Mouse (Mus musculus) leukemia stem cell, adult 10-12 weeks (primary cell): ENCODE data around the gene Nbeal1. TPM values are rescaled to one million over a fixed set of nuclear protein-coding genes. Genes with fewer than 3 reads are reported as not detected.

Experiments used
- polyA plus RNA-seq: library from polyadenylated mRNA; stranded (reverse); fragments of >175 nt; gene quantifications from 2 replicates; pipeline ENCODE4 v1.2.3, GENCODE M21; 2012; ENCODE audit warnings: low replicate concordance

The Nbeal1 gene
- polyA plus RNA-seq: 0.14 and 0.18 TPM in 2 replicates

DNA sequence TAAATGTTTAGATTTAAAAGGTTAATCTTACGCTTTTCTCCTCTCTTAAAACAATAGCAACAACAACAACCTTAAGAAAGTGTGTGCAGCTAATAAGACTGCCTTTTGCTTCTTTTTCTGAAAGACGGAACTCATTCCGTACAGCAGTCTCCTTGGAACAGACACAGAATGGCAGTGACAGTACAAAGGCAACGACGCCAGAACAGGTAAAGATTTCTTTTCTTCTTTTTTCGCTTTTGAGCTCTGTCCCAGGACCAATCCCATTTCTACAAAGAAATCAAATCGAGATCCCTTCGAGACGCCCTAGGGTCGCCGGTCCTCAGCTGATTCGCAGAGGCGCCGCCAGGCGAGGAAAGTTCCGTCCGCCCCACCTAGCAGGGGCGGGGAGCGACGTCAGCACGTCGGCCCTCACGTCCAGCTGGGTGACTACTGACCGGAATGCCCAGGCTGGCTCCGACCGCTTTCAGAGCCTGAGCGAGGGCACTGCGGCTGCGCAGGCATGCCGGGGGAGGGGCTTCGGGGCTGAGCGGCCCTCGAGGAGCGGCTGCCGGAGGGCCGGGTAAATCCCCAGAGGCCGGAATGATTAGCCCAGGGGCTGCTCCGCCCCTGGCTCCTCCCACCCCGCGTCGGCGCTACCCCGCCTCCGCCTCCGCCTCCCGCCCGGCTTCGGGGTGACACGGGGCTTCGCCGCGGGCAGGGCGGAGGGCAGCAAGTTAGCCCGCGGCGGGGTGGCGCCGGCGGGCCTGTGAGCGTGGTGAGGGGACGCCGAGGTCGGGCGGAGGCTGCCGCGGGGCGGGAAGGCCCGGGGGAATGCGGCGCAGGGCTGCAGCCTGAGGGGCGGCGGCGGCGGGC is at the start of gene Nbeal1:
Gene Nbeal1, plus strand, starts transcription at position 668 of the 852 bp plus-strand sequence.

DNA sequence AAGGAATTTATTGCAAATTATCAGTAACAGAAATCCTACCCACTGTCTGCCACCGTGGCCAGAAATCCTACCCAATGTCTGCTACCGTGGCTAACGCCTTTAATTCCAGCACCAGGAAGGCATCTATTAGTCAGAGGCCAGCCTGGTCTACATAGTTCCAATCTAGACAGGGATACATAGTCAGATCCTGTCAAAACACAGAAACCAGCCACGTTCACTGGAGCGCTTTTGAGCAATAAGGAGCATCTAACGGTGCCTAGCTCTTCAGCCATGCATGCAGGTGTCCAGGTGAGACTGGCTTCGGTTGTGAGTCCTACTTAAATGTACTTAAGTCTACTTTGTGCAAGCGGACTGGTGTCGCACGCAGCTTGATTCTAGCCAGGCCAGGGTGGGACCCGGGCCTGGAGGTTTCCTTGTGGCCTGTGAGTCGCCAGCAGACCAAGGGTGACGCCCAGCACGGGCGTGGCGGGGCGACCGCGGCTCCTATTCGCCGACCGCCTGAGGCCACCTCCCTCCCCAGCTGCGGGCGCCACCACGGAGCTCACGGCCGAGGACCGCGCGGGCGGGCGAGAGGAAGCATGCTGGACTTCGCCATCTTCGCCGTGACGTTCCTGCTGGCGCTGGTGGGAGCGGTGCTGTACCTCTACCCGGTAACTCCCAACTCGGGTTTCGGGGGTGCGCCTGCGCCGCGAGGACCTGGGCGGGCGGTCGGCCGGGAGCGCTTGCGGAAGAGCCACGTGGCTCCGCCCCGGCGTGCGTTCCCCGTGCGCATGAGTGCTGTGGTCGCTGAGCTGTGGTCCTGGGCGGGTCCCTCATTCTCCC is 162.6 kb downstream of the Nbeal1 start, which contains the start of gene Cyp20a1:
Gene Cyp20a1, plus strand, starts transcription at position 516 of the 822 bp plus-strand sequence.

Other genes with a start within 250 kb of the Nbeal1 start
- gene Ica1l, start 137.4 kb upstream of the Nbeal1 start, polyA plus RNA-seq: 0.16 TPM in 1 of 2 replicates, not detected in the other
- 0.23 and 0.38 TPM in 2 replicates for gene Carf, start 82.4 kb upstream of the Nbeal1 start, polyA plus RNA-seq
- 0.87 and 2.1 TPM in 2 replicates for gene Wdr12, start 82.0 kb upstream of the Nbeal1 start, polyA plus RNA-seq
- 8.4 and 10.8 TPM in 2 replicates for gene Cyp20a1, start 162.7 kb downstream of the Nbeal1 start, polyA plus RNA-seq
- 7.1 and 7.5 TPM in 2 replicates for gene Abi2, start 229.0 kb downstream of the Nbeal1 start, polyA plus RNA-seq